Comparison of ENCODE assay signal across 30 mouse cellular contexts in the genomic region with DNA sequence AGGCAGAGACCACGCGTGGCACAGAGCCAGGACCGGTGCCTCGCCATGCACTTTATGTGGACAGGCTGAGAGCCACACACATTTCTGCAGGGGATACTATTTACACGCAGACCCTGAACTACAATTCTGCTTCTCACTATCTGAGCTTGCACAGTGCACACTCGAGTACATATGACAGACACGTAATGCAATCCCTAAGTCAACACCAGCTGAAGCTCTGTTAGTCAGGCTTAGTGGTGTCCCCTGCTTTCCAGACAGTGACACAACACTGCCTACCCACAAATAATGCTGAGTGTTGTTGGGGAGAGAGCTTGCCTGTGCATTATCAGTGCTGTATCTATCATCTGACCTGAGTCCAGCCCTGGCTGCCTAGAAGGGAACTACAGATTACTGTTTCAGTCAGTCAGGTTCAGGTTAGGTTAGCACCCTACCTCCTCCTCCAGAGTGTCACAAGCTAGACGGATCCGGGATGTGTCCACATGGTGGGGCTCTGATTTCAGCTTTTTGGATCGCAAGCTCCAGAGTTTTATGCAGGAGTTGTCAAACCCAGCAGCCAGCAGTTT. TPM values are rescaled to one million over a fixed set of nuclear protein-coding genes. Genes with fewer than 3 reads are reported as not detected.
A peak's percentile ranks its signal among the peaks of the same experiment; 100 is the strongest.
DNase-seq lines count a peak whose midpoint lies in the region; ATAC-seq and TF ChIP-seq lines count a peak whose summit lies in the region.
"Had no signal": no experiment of that assay in that cellular context is flagged by ENCODE, and none has a peak within 500 bp of the region (broad histone marks: within the 10 kb centered on the region; RNA-seq: fewer than 3 reads in every experiment).

No protein-coding gene starts in this region.

- peaks cover 68% of the 10 kb centered on the region for H3K36me3 ChIP-seq in intestine, postnatal 0 days (ENCODE audit: control insufficient read depth, insufficient read depth)
- peaks cover 34% of the 10 kb centered on the region for H3K36me3 ChIP-seq in intestine, embryonic 15.5 days
- H3K36me3 ChIP-seq in liver, embryonic 13.5 days: peaks cover 99% of the 10 kb centered on the region
- H3K36me3 ChIP-seq in liver, embryonic 11.5 days (ENCODE audit: control insufficient read depth, insufficient read depth, low read length): peaks cover 50% of the 10 kb centered on the region
- peaks cover 13% of the 10 kb centered on the region; the same call in 1 of the 2 replicates for H3K36me3 ChIP-seq in stomach, postnatal 0 days (ENCODE audit: control insufficient read depth, insufficient read depth, low read length)
- peaks cover 99% of the 10 kb centered on the region for H3K36me3 ChIP-seq in midbrain, embryonic 10.5 days

- no peaks in the 10 kb centered on the region for H3K27me3 ChIP-seq in intestine, postnatal 0 days (replicated peaks; ENCODE audit: control insufficient read depth, insufficient read depth, low read length)
- H3K27me3 ChIP-seq in intestine, embryonic 15.5 days (replicated peaks): no peaks in the 10 kb centered on the region
- no peaks in the 10 kb centered on the region for H3K27me3 ChIP-seq in liver, embryonic 13.5 days
- H3K27me3 ChIP-seq in liver, embryonic 11.5 days (replicated peaks; ENCODE audit: control insufficient read depth, insufficient read depth, low read length): no peaks in the 10 kb centered on the region
- H3K27me3 ChIP-seq in stomach, postnatal 0 days (ENCODE audit: control insufficient read depth, insufficient read depth, low read length): no peaks in the 10 kb centered on the region
- H3K27me3 ChIP-seq in midbrain, embryonic 10.5 days (ENCODE audit: low read depth, poor library complexity, severe bottlenecking): no peaks in the 10 kb centered on the region
- H3K27me3 ChIP-seq: embryonic facial prominence, embryonic 12.5 days; forebrain, embryonic 15.5 days; heart, embryonic 15.5 days; hindbrain, embryonic 12.5 days; Patski had no signal

- no peak overlapping the region for H3K27ac ChIP-seq in intestine, postnatal 0 days (ENCODE audit: low read depth, low read length)
- H3K27ac ChIP-seq in intestine, embryonic 15.5 days: no peak overlapping the region
- H3K27ac ChIP-seq in liver, embryonic 13.5 days: no peak overlapping the region
- H3K27ac ChIP-seq in liver, embryonic 11.5 days (ENCODE audit: low read depth, low read length): no peak overlapping the region
- H3K27ac ChIP-seq in stomach, postnatal 0 days (replicated peaks): no peak overlapping the region
- H3K27ac ChIP-seq in midbrain, embryonic 10.5 days (replicated peaks): no peak overlapping the region
- H3K27ac ChIP-seq: embryonic facial prominence, embryonic 12.5 days; forebrain, embryonic 10.5 days; forebrain, embryonic 15.5 days; heart, embryonic 15.5 days; hindbrain, embryonic 12.5 days; hindbrain, postnatal 0 days; macrophage had no signal

- H3K4me3 ChIP-seq in intestine, postnatal 0 days (ENCODE audit: low read depth, low read length): no peak overlapping the region
- H3K4me3 ChIP-seq in intestine, embryonic 15.5 days (replicated peaks): no peak overlapping the region
- H3K4me3 ChIP-seq in liver, embryonic 13.5 days (replicated peaks): no peak overlapping the region
- H3K4me3 ChIP-seq in liver, embryonic 11.5 days (ENCODE audit: low read depth, low read length): no peak overlapping the region
- H3K4me3 ChIP-seq in stomach, postnatal 0 days (ENCODE audit: low read depth, low read length): no peak overlapping the region
- H3K4me3 ChIP-seq in midbrain, embryonic 10.5 days: no peak overlapping the region
- H3K4me3 ChIP-seq: embryonic facial prominence, embryonic 12.5 days; forebrain, embryonic 10.5 days; forebrain, embryonic 15.5 days; heart, embryonic 15.5 days; hindbrain, embryonic 12.5 days had no signal

- no peaks in the 10 kb centered on the region for H3K9me3 ChIP-seq in intestine, postnatal 0 days (ENCODE audit: control insufficient read depth)
- H3K9me3 ChIP-seq in intestine, embryonic 15.5 days: no peaks in the 10 kb centered on the region
- H3K9me3 ChIP-seq in liver, embryonic 13.5 days (replicated peaks): no peaks in the 10 kb centered on the region
- no peaks in the 10 kb centered on the region for H3K9me3 ChIP-seq in liver, embryonic 11.5 days (ENCODE audit: control insufficient read depth, low read length)
- H3K9me3 ChIP-seq in stomach, postnatal 0 days (ENCODE audit: control insufficient read depth, low read length): no peaks in the 10 kb centered on the region
- H3K9me3 ChIP-seq in midbrain, embryonic 10.5 days (replicated peaks): no peaks in the 10 kb centered on the region
- H3K9me3 ChIP-seq: embryonic facial prominence, embryonic 12.5 days; forebrain, embryonic 10.5 days; forebrain, embryonic 15.5 days; heart, embryonic 15.5 days; hindbrain, embryonic 12.5 days had no signal

- no peak overlapping the region for H3K9ac ChIP-seq in intestine, postnatal 0 days (ENCODE audit: low read depth, low read length)
- no peak overlapping the region for H3K9ac ChIP-seq in intestine, embryonic 15.5 days
- no peak overlapping the region for H3K9ac ChIP-seq in liver, embryonic 13.5 days
- no peak overlapping the region for H3K9ac ChIP-seq in liver, embryonic 11.5 days (ENCODE audit: low read depth, low read length)
- no peak overlapping the region for H3K9ac ChIP-seq in stomach, postnatal 0 days (ENCODE audit: low read length)
- H3K9ac ChIP-seq: embryonic facial prominence, embryonic 12.5 days; forebrain, embryonic 15.5 days; heart, embryonic 15.5 days; hindbrain, embryonic 12.5 days had no signal

- H3K4me1 ChIP-seq in intestine, postnatal 0 days (replicated peaks; ENCODE audit: control insufficient read depth, insufficient read depth, low read length): no peaks in the 10 kb centered on the region
- no peaks in the 10 kb centered on the region for H3K4me1 ChIP-seq in intestine, embryonic 15.5 days (replicated peaks)
- H3K4me1 ChIP-seq in liver, embryonic 13.5 days (replicated peaks): no peaks in the 10 kb centered on the region
- no peaks in the 10 kb centered on the region for H3K4me1 ChIP-seq in liver, embryonic 11.5 days (replicated peaks; ENCODE audit: control insufficient read depth, insufficient read depth, low read length)
- no peaks in the 10 kb centered on the region for H3K4me1 ChIP-seq in stomach, postnatal 0 days (replicated peaks; ENCODE audit: control insufficient read depth, insufficient read depth)
- no peaks in the 10 kb centered on the region for H3K4me1 ChIP-seq in midbrain, embryonic 10.5 days
- H3K4me1 ChIP-seq: embryonic facial prominence, embryonic 12.5 days; forebrain, embryonic 10.5 days; forebrain, embryonic 15.5 days; hindbrain, embryonic 12.5 days had no signal

- TF ChIP-seq CTCF in intestine, postnatal 0 days (IDR thresholded peaks at IDR 0.05; ENCODE audit: low read depth): peak; percentile 51
- 0 out of 2 replicates have a peak, but pooled peaks have one; percentile 1 for TF ChIP-seq CTCF in stomach, postnatal 0 days (IDR thresholded peaks at IDR 0.05; ENCODE audit: low read depth)

- no peak overlapping the region for H3K4me2 ChIP-seq in intestine, postnatal 0 days (replicated peaks; ENCODE audit: low read depth)
- H3K4me2 ChIP-seq in intestine, embryonic 15.5 days (replicated peaks): no peak overlapping the region
- no peak overlapping the region for H3K4me2 ChIP-seq in liver, embryonic 13.5 days
- H3K4me2 ChIP-seq in liver, embryonic 11.5 days: no peak overlapping the region
- H3K4me2 ChIP-seq in stomach, postnatal 0 days (replicated peaks; ENCODE audit: low read depth): no peak overlapping the region
- H3K4me2 ChIP-seq: embryonic facial prominence, embryonic 12.5 days; forebrain, embryonic 15.5 days; heart, embryonic 15.5 days; hindbrain, embryonic 12.5 days had no signal

- peak; percentile 31 for DNase-seq in gastrocnemius, adult 18-20 months (ENCODE audit: low spot score)
- DNase-seq in gastrocnemius, postnatal 25 days: no peak
- no peak for DNase-seq in liver, embryonic 13.5 days
- DNase-seq in liver, embryonic 11.5 days (ENCODE audit: low spot score): no peak
- no peak for DNase-seq in stomach, postnatal 0 days (ENCODE audit: low spot score)
- no peak for DNase-seq in midbrain, embryonic 10.5 days (ENCODE audit: low spot score)
- DNase-seq: adrenal gland, postnatal 14 days; cerebellum, adult 11 months; cerebellum, adult 9-11 months; embryo, embryonic 11 days; gastrocnemius, postnatal 10 days; heart, adult 18-20 months; heart, postnatal 36 days; kidney, postnatal 25 days; lung, adult 18-20 months; midbrain, embryonic 14.5 days; spleen, adult 18-20 months; thymus, adult 18-20 months; thymus, postnatal 25 days had no signal

- no peak for TF ChIP-seq EP300 in stomach, postnatal 0 days (optimal IDR thresholded peaks at IDR 0.05)

- 83% methylated on average over 10 of the region's 10 CpGs for WGBS in intestine, postnatal 0 days
- 86% methylated on average over 10 of the region's 10 CpGs for WGBS in intestine, embryonic 15.5 days
- WGBS in liver, embryonic 13.5 days (ENCODE audit: insufficient replicate concordance): 89% methylated on average over 10 of the region's 10 CpGs
- 94% methylated on average over 10 of the region's 10 CpGs for WGBS in liver, embryonic 11.5 days
- WGBS in stomach, postnatal 0 days: 80% methylated on average over 10 of the region's 10 CpGs
- 97% methylated on average over 10 of the region's 10 CpGs for WGBS in midbrain, embryonic 10.5 days

- ATAC-seq in intestine, postnatal 0 days: peak; percentile 58
- ATAC-seq in intestine, embryonic 15.5 days: no peak
- 0 out of 2 replicates have a peak, but pooled peaks have one; percentile 23 for ATAC-seq in liver, embryonic 13.5 days (ENCODE audit: low read depth)
- no peak for ATAC-seq in liver, embryonic 11.5 days (replicated peaks; ENCODE audit: low FRiP score)
- ATAC-seq in stomach, postnatal 0 days (ENCODE audit: low FRiP score, low TSS enrichment): peak; percentile 49; the same call in 1 of the 2 replicates
- ATAC-seq: forebrain, embryonic 15.5 days; hindbrain, postnatal 0 days; intestine, embryonic 16.5 days; Patski had no signal

RNA-seq across cellular contexts. Expression of gene Taf5l, which starts 18.6 kb away (rescaled TPM):
- total RNA-seq in gastrocnemius, adult 18-20 months (2021): 10 to 100 TPM; 11.9 to 13.8 TPM
- 10 to 100 TPM; 10.5 to 11.0 TPM for total RNA-seq in gastrocnemius, postnatal 25 days (2021)
- polyA plus RNA-seq in intestine, postnatal 0 days (2015; fragmentation: Nextera tagmentation; extraction: Ambion mirVana): 18.6 and 18.8 TPM in 2 replicates
- 40.0 and 40.6 TPM in 2 replicates for polyA plus RNA-seq in intestine, embryonic 15.5 days (2015; fragmentation: Nextera tagmentation; extraction: Ambion mirVana)
- 28.6 and 29.9 TPM in 2 replicates for polyA plus RNA-seq in liver, embryonic 13.5 days (2015; fragmentation: Nextera tagmentation; extraction: Ambion mirVana)
- polyA plus RNA-seq in liver, embryonic 11.5 days (2014; fragmentation: Nextera tagmentation; extraction: Ambion mirVana): 62.5 and 67.4 TPM in 2 replicates
- polyA plus RNA-seq in stomach, postnatal 0 days (2015; fragmentation: Nextera tagmentation; extraction: Ambion mirVana): 18.0 and 21.0 TPM in 2 replicates
- 39.5 and 41.6 TPM in 2 replicates for polyA plus RNA-seq in midbrain, embryonic 10.5 days (2016; fragmentation: Nextera tagmentation; extraction: Ambion mirVana)

RNA-seq across cellular contexts. Expression of gene Urb2, which starts 18.7 kb away (rescaled TPM):
- total RNA-seq in gastrocnemius, adult 18-20 months (2021): 1 to 10 TPM; 5.3 to 6.3 TPM
- 1 to 10 TPM; 5.2 to 7.0 TPM for total RNA-seq in gastrocnemius, postnatal 25 days (2021)
- polyA plus RNA-seq in intestine, postnatal 0 days (2015; fragmentation: Nextera tagmentation; extraction: Ambion mirVana): 1.6 and 1.7 TPM in 2 replicates
- polyA plus RNA-seq in intestine, embryonic 15.5 days (2015; fragmentation: Nextera tagmentation; extraction: Ambion mirVana): 3.8 and 4.6 TPM in 2 replicates
- polyA plus RNA-seq in liver, embryonic 13.5 days (2015; fragmentation: Nextera tagmentation; extraction: Ambion mirVana): 2.5 and 4.0 TPM in 2 replicates
- polyA plus RNA-seq in liver, embryonic 11.5 days (2014; fragmentation: Nextera tagmentation; extraction: Ambion mirVana): 11.0 and 13.7 TPM in 2 replicates
- 1.2 and 1.6 TPM in 2 replicates for polyA plus RNA-seq in stomach, postnatal 0 days (2015; fragmentation: Nextera tagmentation; extraction: Ambion mirVana)
- polyA plus RNA-seq in midbrain, embryonic 10.5 days (2016; fragmentation: Nextera tagmentation; extraction: Ambion mirVana): 6.7 and 7.1 TPM in 2 replicates

RNA-seq across cellular contexts. Expression of gene Abcb10, which starts 19.7 kb away (rescaled TPM):
- total RNA-seq in gastrocnemius, adult 18-20 months (2021): 10 to 100 TPM; 16.5 to 17.5 TPM
- total RNA-seq in gastrocnemius, postnatal 25 days (2021): 10 to 100 TPM; 13.5 to 14.4 TPM
- 10.7 and 11.9 TPM in 2 replicates for polyA plus RNA-seq in intestine, postnatal 0 days (2015; fragmentation: Nextera tagmentation; extraction: Ambion mirVana)
- 21.9 and 22.3 TPM in 2 replicates for polyA plus RNA-seq in intestine, embryonic 15.5 days (2015; fragmentation: Nextera tagmentation; extraction: Ambion mirVana)
- 133 and 143 TPM in 2 replicates for polyA plus RNA-seq in liver, embryonic 13.5 days (2015; fragmentation: Nextera tagmentation; extraction: Ambion mirVana)
- polyA plus RNA-seq in liver, embryonic 11.5 days (2014; fragmentation: Nextera tagmentation; extraction: Ambion mirVana): 115 and 134 TPM in 2 replicates
- polyA plus RNA-seq in stomach, postnatal 0 days (2015; fragmentation: Nextera tagmentation; extraction: Ambion mirVana): 14.7 and 15.2 TPM in 2 replicates
- 18.5 and 19.3 TPM in 2 replicates for polyA plus RNA-seq in midbrain, embryonic 10.5 days (2016; fragmentation: Nextera tagmentation; extraction: Ambion mirVana)

RNA-seq across cellular contexts. Expression of gene Nup133, which starts 53.6 kb away (rescaled TPM):
- total RNA-seq in gastrocnemius, adult 18-20 months (2021): 10 to 100 TPM in 1 of 2 experiments, 1 to 10 TPM in 1; 9.8 to 10.4 TPM
- 1 to 10 TPM; 7.3 to 8.7 TPM for total RNA-seq in gastrocnemius, postnatal 25 days (2021)
- polyA plus RNA-seq in intestine, postnatal 0 days (2015; fragmentation: Nextera tagmentation; extraction: Ambion mirVana): 7.7 and 8.5 TPM in 2 replicates
- polyA plus RNA-seq in intestine, embryonic 15.5 days (2015; fragmentation: Nextera tagmentation; extraction: Ambion mirVana): 29.4 and 34.0 TPM in 2 replicates
- 23.4 and 26.9 TPM in 2 replicates for polyA plus RNA-seq in liver, embryonic 13.5 days (2015; fragmentation: Nextera tagmentation; extraction: Ambion mirVana)
- 47.4 and 49.3 TPM in 2 replicates for polyA plus RNA-seq in liver, embryonic 11.5 days (2014; fragmentation: Nextera tagmentation; extraction: Ambion mirVana)
- 8.2 and 8.5 TPM in 2 replicates for polyA plus RNA-seq in stomach, postnatal 0 days (2015; fragmentation: Nextera tagmentation; extraction: Ambion mirVana)
- 54.5 and 56.1 TPM in 2 replicates for polyA plus RNA-seq in midbrain, embryonic 10.5 days (2016; fragmentation: Nextera tagmentation; extraction: Ambion mirVana)

Comparison
In these comparisons a context has a peak if more than half of its experiments do, and no peak if none do; other contexts are left out.
1. ATAC-seq: peak in intestine, postnatal 0 days (single experiment), liver, embryonic 13.5 days (single experiment) and stomach, postnatal 0 days (single experiment); none in intestine, embryonic 15.5 days (single experiment) and liver, embryonic 11.5 days (single experiment).